ENCODE assay signal across 9 mouse cellular contexts in the genomic region with DNA sequence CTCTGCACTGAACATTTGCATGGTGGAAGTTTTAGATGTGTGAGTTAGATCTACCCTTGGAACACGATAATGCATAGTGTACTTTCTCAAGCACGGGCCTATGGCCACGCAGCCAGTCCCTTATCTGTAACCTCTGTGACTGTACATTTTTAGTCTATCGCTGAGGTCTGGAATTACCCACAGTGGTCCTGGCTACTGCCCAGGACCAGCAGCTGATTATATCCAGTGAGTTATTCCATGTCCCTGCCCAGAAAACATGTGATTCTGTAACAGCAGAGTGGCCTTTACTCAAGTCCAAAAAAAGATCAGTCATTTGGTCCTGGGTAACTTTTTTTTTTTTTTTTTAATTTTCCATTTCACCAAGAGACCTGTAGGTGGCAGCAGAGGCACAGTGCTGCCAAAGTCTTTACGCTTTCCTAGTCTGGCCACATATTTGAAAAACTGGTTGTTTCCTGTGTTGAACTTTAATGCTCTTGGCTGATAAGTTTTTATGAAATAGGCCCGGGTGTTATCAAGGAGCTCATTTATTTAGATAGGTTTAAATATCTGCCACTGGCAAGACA.
A peak's percentile ranks its signal among the peaks of the same experiment; 100 is the strongest.
DNase-seq lines count a peak whose midpoint lies in the region; ATAC-seq and TF ChIP-seq lines count a peak whose summit lies in the region.
"Had no signal": no experiment of that assay in that cellular context is flagged by ENCODE, and none has a peak within 500 bp of the region (broad histone marks: within the 10 kb centered on the region; RNA-seq: fewer than 3 reads in every experiment).

No protein-coding gene starts in this region.

- H3K27ac ChIP-seq in hindbrain, embryonic 11.5 days (ENCODE audit: low read depth, low read length): no peak overlapping the region
- no peak overlapping the region for H3K27ac ChIP-seq in hindbrain, embryonic 13.5 days
- no peak overlapping the region for H3K27ac ChIP-seq in CH12.LX (ENCODE audit: insufficient read depth, low read depth)
- H3K27ac ChIP-seq in heart, adult 2 months: peak overlapping the region; percentile 34; the same call in 1 of the 2 replicates
- H3K27ac ChIP-seq: midbrain, embryonic 12.5 days had no signal

- H3K9me3 ChIP-seq in hindbrain, embryonic 11.5 days (ENCODE audit: control insufficient read depth, low read length): no peaks in the 10 kb centered on the region
- no peaks in the 10 kb centered on the region for H3K9me3 ChIP-seq in hindbrain, embryonic 13.5 days
- no peaks in the 10 kb centered on the region for H3K9me3 ChIP-seq in CH12.LX (replicated peaks; ENCODE audit: low read length)
- H3K9me3 ChIP-seq: midbrain, embryonic 12.5 days had no signal

- no peak for ATAC-seq in hindbrain, embryonic 11.5 days (ENCODE audit: low FRiP score)
- no peak for ATAC-seq in hindbrain, embryonic 13.5 days (ENCODE audit: low FRiP score)

- H3K79me2 ChIP-seq in CH12.LX (replicated peaks; ENCODE audit: control insufficient read depth, extremely low read depth, insufficient read depth, poor library complexity, severe bottlenecking): no peaks in the 10 kb centered on the region
- H3K79me2 ChIP-seq in heart, adult 2 months (replicated peaks; ENCODE audit: control insufficient read depth, insufficient read depth, low read length): no peaks in the 10 kb centered on the region

- H3K4me2 ChIP-seq in hindbrain, embryonic 11.5 days (replicated peaks; ENCODE audit: low read depth, low read length): no peak overlapping the region
- H3K4me2 ChIP-seq in hindbrain, embryonic 13.5 days: no peak overlapping the region
- H3K4me2 ChIP-seq in CH12.LX (ENCODE audit: insufficient read depth, low read depth, poor library complexity, severe bottlenecking): no peak overlapping the region
- H3K4me2 ChIP-seq: midbrain, embryonic 12.5 days had no signal

- H3K4me1 ChIP-seq in hindbrain, embryonic 11.5 days (replicated peaks; ENCODE audit: control insufficient read depth, insufficient read depth, low read length): no peaks in the 10 kb centered on the region
- H3K4me1 ChIP-seq in hindbrain, embryonic 13.5 days (replicated peaks): no peaks in the 10 kb centered on the region
- H3K4me1 ChIP-seq in CH12.LX (ENCODE audit: control insufficient read depth in 1 of 2, insufficient read depth in 2 of 2): peaks cover 0 to 6% of the 10 kb centered on the region in 2 experiments; a peak in 1 of 4 replicates
- H3K4me1 ChIP-seq in heart, adult 2 months (ENCODE audit: control insufficient read depth, insufficient read depth, low read length): peaks cover 5% of the 10 kb centered on the region
- H3K4me1 ChIP-seq: midbrain, embryonic 12.5 days had no signal

- H3K27me3 ChIP-seq in hindbrain, embryonic 11.5 days (ENCODE audit: control insufficient read depth, insufficient read depth, low read length): no peaks in the 10 kb centered on the region
- H3K27me3 ChIP-seq in hindbrain, embryonic 13.5 days: no peaks in the 10 kb centered on the region
- H3K27me3 ChIP-seq in CH12.LX (replicated peaks): no peaks in the 10 kb centered on the region
- no peaks in the 10 kb centered on the region for H3K27me3 ChIP-seq in heart, adult 2 months (ENCODE audit: control insufficient read depth, insufficient read depth, low read length)
- H3K27me3 ChIP-seq: midbrain, embryonic 12.5 days had no signal

- H3K4me3 ChIP-seq in hindbrain, embryonic 11.5 days (ENCODE audit: low read depth, low read length): no peak overlapping the region
- H3K4me3 ChIP-seq in hindbrain, embryonic 13.5 days: no peak overlapping the region
- H3K4me3 ChIP-seq in CH12.LX (replicated peaks in 1 of 3; ENCODE audit: low read depth in 2 of 3, low read length in 2 of 3, poor library complexity in 1 of 3): no peak overlapping the region
- H3K4me3 ChIP-seq in heart, adult 2 months: no peak overlapping the region
- H3K4me3 ChIP-seq: midbrain, embryonic 12.5 days had no signal

- no peaks in the 10 kb centered on the region for H3K36me3 ChIP-seq in hindbrain, embryonic 11.5 days (ENCODE audit: control insufficient read depth, insufficient read depth, low read length)
- peaks cover 33% of the 10 kb centered on the region for H3K36me3 ChIP-seq in hindbrain, embryonic 13.5 days
- peaks cover 40 to 79% of the 10 kb centered on the region in 2 experiments for H3K36me3 ChIP-seq in CH12.LX (replicated peaks in 1 of 2; ENCODE audit: control insufficient read depth in 1 of 2, insufficient read depth in 1 of 2, low read length in 1 of 2)
- no peaks in the 10 kb centered on the region for H3K36me3 ChIP-seq in heart, adult 2 months (ENCODE audit: control insufficient read depth, insufficient read depth, low read length)

- TF ChIP-seq POLR2A in CH12.LX (IDR thresholded peaks at IDR 0.05; ENCODE audit: low read depth, low read length): no peak
- TF ChIP-seq POLR2A in heart, adult 2 months (IDR thresholded peaks at IDR 0.05; ENCODE audit: insufficient read depth, low read depth, low read length): no peak

- TF ChIP-seq EP300 in CH12.LX (IDR thresholded peaks at IDR 0.05; ENCODE audit: low read length): no peak
- peak; percentile 65; the same call in 1 of the 2 replicates for TF ChIP-seq EP300 in heart, adult 2 months (IDR thresholded peaks at IDR 0.05; ENCODE audit: insufficient read depth, low read depth, low read length)

- in situ Hi-C loops in CH12.LX (cut with MboI; ENCODE audit: low pct_ligation_motif_present, low pct_unique_long_range_greater_than_20kb, low sequenced_read_pairs): loop anchor here (25.0 kb wide), 1 partner anchor 611 kb away; no protein-coding TSS in a partner anchor

- peak; percentile 89 for TF ChIP-seq RAD21 in CH12.LX (IDR thresholded peaks at IDR 0.05; ENCODE audit: low read depth, low read length)

- peak; percentile 54 for DNase-seq in hindbrain, embryonic 11.5 days (ENCODE audit: low spot score)
- DNase-seq in CH12.LX (ENCODE audit: extremely low read depth): peak; percentile 71
- peak; percentile 48 for DNase-seq in c-Kit-positive CD71-negative TER-119-negative erythroid progenitor cells, embryonic 14.5 days (ENCODE audit: low read depth)
- DNase-seq in heart, adult 2 months: peak; percentile 42 to 71
- DNase-seq in kidney, postnatal 14 days: peak; percentile 67
- peak; percentile 62 for DNase-seq in naive thymus-derived CD4-positive, alpha-beta T cell, adult 2 months (ENCODE audit: low read depth)
- DNase-seq in layer of hippocampus, adult 8-10 months (ENCODE audit: low spot score in 2 of 2): no peak

- dilution Hi-C loops in CH12.LX (cut with MboI; ENCODE audit: extremely low pct_ligation_motif_present, extremely low pct_unique_long_range_greater_than_20kb, low sequenced_read_pairs): no loop called here

- WGBS in hindbrain, embryonic 11.5 days: 70% methylated on average over 6 of the region's 6 CpGs
- 71% methylated on average over 6 of the region's 6 CpGs for WGBS in hindbrain, embryonic 13.5 days
- WGBS in heart, adult 2 months: 14% methylated on average over 6 of the region's 6 CpGs

- TF ChIP-seq CTCF in CH12.LX (conservative IDR thresholded peaks at IDR 0.05 in 1 of 2, IDR thresholded peaks at IDR 0.05 in 1 of 2; ENCODE audit: low read depth in 2 of 2, low read length in 2 of 2): peak; percentile 69 to 93
- TF ChIP-seq CTCF in heart, adult 2 months (IDR thresholded peaks at IDR 0.05): peak; percentile 99

- intact Hi-C loops in heart, adult 2 months (cut with DNase I): loop anchor here (2.0 kb wide), 1 partner anchor 946 kb away; no protein-coding TSS in a partner anchor

- H3K9ac ChIP-seq in hindbrain, embryonic 11.5 days (ENCODE audit: low read depth, low read length): no peak overlapping the region
- no peak overlapping the region for H3K9ac ChIP-seq in hindbrain, embryonic 13.5 days
- H3K9ac ChIP-seq in CH12.LX (ENCODE audit: insufficient read depth, low read depth): no peak overlapping the region
- H3K9ac ChIP-seq in heart, adult 2 months (ENCODE audit: low read depth, low read length): no peak overlapping the region
- H3K9ac ChIP-seq: midbrain, embryonic 12.5 days had no signal

TF ChIP-seq in CH12.LX, 34 proteins besides CTCF, POLR2A, EP300 and RAD21:
- TF ChIP-seq SMC3 (IDR thresholded peaks at IDR 0.05; ENCODE audit: low read depth, low read length) (peak; percentile 65), IRF4 (IDR thresholded peaks at IDR 0.05; ENCODE audit: low read depth, low read length) (peak; percentile 49; the same call in 1 of the 2 replicates), ZC3H11A (IDR thresholded peaks at IDR 0.05; ENCODE audit: low read depth, low read length) (peak; percentile 32; the same call in 1 of the 2 replicates), JUND (conservative IDR thresholded peaks at IDR 0.05; ENCODE audit: low read depth, low read length) (no peak), SIN3A (IDR thresholded peaks at IDR 0.05; ENCODE audit: low read length) (no peak), NRF1 (IDR thresholded peaks at IDR 0.05; ENCODE audit: low read depth, low read length) (no peak), MAX (IDR thresholded peaks at IDR 0.05; ENCODE audit: low read length) (0 out of 2 replicates have a peak, but pooled peaks have one; percentile 9), HCFC1 (IDR thresholded peaks at IDR 0.05; ENCODE audit: low read depth, low read length) (no peak), ZNF384 (IDR thresholded peaks at IDR 0.05; ENCODE audit: low read depth, low read length) (peak; percentile 100), KAT2A (IDR thresholded peaks at IDR 0.05; ENCODE audit: insufficient replicate concordance, low read length) (no peak), MEF2A (IDR thresholded peaks at IDR 0.05; ENCODE audit: borderline replicate concordance, low read depth, low read length) (peak; percentile 27; the same call in 1 of the 2 replicates)

Comparison
In these comparisons a context has a peak if more than half of its experiments do, and no peak if none do; other contexts are left out.
1. DNase-seq: peak in hindbrain, embryonic 11.5 days (single experiment), CH12.LX (single experiment), c-Kit-positive CD71-negative TER-119-negative erythroid progenitor cells, embryonic 14.5 days (single experiment), heart, adult 2 months (2 of 2), kidney, postnatal 14 days (single experiment) and naive thymus-derived CD4-positive, alpha-beta T cell, adult 2 months (single experiment); none in layer of hippocampus, adult 8-10 months (0 of 2).